Mouse (Mus musculus): Measurements from ENCODE around the gene Edem2.
"Not testable (repeated sequence)": the region's sequence is repeated elsewhere in the genome, so short reads cannot be mapped to it uniquely, and the experiment has no call there.

Edem2 gene

DNA sequence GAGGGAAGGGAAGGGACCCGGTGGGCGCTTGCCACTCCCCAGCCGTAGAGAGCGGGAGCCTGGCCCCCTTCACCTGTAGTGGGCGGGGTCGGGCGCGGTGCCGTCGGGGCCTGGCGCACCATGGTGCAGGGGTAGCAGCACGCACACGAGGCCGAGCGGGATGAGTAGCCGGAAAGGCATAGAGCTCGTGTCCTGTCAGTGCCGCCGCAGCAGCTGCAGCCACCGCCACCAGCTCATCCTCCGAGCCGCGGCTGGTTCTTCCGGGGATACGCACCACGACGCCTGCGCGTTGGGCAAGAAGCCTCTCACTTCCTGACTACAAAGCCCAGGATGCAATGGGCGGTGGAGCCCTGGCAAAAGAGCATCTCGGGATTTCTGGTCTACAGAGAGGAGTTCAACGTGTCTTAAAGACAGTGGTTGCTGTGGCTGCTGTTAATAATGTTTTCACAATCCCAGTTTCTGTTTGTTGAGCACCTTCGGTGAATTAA, at the start of gene Edem2:
Edem2 (minus strand) TSS at position 318 of the 488 bp plus-strand sequence.
- peak; percentile 92 to 94 for DNase-seq

DNA sequence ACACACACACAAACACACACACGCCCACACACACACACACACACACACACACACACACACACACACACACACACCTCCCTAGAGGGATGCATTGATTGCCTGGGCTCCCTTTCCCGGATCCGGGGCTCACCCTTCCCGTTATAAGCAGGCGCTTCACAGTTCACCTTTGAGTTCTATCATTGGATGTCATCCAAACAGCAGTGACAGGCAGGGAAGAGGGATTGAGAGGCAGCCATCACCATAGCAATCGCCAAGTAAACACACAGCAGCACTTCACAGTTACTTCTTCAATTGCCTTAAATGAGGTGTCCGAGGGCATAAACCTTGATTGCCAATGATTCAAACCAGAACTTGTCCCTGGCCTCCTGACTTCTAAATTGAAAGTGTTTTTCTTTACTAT, 49.8 kb upstream of the Edem2 start:
- DNase-seq: no peak

DNA sequence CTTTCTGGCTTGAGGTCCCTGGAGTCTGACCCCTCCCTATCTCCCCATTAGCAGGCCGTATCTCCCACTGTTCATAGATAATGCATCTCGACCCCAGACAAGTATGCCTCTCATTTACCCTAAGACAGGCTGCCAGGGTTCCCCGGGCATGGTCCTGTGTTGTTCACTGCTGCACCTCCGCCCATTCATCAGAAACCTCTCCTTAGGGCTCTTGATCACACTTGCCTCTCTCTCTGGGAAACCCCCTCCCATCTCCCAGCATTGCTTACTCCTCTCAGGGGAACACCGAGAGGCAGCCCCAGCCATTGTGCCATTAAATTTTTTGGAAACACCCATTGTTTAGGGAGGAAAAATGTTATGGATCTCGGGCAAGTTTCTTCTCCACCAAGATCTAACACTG, 48.7 kb upstream of the Edem2 start:
- no peak for DNase-seq

DNA sequence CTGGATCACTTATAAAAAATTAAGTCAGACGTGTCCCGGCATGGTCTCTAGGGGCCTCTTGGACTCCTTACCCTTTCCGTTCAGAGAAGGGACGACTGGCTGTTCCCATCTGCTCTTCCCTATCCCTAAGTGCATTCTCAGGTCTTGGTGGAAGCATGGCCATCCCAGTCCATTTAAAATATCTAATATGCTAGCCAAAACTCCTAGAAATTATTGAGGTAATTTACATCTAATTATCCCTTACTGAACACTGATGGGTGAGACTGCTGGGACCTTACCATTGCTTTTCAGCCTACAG, 48.4 kb upstream of the Edem2 start:
- no peak for DNase-seq

DNA sequence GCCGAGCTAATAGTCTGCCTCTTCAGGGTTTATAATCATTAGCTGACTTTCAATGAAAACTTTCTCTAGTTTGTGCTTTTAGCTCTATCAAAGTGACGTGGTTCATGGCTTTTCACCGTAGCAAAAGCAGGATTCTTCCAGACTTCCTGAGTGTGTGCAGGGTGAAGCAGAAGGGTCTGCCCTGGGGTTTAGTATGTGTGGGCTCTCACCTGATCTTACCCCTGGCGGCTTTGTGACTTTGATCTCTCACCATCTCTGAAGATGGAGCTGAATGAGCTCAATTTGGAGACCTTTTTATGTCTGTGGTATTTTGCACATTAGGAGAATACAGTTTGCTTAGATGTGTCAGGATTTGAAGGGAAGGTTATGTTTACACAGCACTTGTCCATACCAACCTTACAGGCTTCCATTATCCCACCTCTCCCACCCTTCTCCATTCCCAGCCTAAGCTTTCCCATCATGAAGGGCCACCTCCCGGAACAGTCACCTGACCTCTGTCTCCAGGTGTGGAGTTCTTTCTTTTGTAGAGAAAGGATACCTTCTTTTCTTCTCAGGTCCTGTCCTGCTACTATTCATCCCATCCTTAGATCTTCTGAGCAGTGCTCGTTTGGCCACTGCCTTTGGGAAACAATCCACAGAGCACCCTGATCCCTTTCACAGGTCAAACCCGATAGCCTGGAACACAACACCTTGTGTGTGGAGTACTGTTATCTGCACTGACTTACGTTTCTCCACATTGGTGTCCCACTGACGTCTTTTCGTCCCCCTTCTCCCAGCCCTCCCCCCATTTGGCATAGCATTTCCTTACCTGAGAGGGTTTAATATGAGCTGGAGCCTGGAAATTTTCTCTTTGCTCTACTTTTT, 47.8 kb upstream of the Edem2 start:
- no peak for DNase-seq

DNA sequence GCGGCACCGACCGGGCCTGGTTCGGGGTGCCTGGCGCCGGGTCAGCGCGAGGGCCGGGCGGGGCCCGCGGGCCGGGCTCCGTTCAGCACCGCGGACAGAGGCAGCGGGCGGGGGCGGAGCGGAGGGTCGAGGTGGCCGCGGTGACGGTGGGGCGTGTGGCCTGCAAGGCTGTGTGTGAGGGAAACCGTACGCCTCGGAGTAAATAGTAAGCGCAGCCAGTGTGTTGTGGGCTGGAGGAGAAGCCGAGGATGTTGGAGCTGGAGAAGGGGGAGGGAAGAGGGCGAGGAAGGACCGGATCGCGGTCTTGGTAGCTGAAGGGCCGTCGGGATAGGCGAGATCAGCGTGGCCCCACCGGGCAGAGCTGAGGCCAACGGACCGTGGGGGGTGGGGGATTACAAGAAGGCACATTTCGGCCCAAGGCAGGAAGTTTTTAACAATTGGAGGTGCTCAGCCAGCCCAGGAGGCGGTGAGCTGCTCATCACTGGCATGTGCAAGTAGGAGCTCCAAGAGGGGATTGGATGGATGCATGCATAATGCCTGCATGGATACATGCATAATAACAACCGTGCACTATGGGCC, 46.5 kb upstream of the Edem2 start:
- peak; percentile 44 to 71 for DNase-seq

DNA sequence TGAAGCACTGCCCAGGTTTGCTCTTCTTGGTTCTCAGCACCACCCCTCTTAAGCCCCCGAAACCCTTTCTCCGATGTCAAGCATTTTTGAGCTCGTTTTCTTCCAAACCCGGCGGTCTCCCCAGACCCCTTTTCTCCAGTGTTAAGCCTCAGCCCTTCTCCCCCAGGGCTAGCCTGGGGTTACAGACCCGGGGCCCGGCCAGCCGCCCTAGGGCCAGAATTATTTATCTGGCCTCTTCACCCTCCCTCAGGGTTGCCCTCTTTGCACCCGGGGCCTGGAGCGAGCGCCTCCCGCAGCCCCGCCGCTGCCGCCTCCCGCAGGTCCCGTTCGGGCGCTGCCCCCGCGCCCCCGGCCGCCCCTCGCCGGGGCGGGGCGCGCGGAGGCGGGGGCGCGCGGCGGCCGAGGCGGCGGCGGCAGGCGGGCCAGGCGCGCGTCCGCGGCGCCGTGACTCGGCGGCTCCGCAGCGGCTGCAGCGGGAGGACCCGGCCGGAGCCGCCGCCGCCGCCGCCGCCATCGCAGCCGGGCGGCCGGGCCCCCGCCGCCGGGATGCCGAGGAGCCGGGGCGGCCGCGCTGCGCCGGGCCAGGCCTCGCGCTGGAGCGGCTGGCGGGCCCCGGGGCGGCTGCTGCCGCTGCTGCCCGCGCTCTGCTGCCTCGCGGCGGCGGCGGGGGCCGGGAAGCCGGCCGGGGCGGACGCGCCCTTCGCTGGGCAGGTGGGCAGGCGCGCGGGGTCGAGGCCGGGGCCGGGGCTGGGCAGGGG, 45.8 kb upstream of the Edem2 start, which contains the start of gene Mmp24:
Mmp24 (plus strand) TSS at position 416 of the 758 bp plus-strand sequence.
- no peak for DNase-seq

DNA sequence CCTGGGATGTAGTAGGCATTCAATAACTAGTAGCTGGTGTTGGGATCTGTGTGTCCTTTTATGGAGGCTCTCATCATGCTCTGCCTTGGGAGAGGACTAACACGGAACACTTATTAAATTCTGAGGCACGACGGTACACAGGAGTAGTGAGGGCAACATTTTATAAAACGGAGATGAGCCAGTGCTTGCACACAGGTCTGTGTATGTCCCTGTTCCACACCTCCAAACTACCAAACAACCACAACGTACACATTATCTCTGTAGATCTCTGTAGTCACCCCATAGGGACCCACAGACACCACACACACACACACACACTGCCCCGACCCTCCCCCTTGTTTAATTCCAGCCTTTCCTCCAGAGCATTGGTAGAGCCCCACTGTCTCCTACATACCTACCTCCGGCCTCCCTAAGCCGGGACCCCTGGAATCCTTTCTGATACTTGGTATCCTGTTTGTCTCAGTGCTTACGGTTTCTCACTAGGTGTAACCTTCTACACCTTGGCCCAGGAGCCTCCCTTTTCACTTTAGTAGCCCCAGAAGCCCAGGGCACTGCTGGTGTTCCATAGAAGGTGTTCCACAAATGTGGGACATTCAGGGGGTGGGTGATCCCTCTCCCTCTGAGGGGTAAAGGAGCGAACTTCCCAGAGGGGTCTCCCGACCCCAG, 45.1 kb upstream of the Edem2 start:
- no peak for DNase-seq

DNA sequence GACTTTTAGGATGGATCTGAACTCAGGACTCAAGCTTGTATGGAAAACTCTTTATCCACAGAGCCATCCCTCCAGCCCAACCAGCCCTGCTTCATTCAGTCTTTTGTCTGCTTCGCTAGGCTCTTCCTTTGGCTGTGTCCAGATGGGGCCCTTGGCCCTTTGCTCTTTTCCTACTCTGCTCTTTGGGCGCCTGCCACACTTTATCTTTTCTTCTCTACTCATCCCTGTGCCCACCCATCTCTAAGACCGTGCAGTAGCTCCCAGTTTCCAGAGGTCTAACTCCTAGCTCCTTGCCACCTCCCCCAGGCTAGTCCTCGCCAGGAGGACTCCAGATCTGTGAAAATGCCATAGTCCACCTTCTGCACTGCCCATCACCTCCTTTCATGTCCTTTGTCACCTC, 44.4 kb upstream of the Edem2 start:
- no peak for DNase-seq

DNA sequence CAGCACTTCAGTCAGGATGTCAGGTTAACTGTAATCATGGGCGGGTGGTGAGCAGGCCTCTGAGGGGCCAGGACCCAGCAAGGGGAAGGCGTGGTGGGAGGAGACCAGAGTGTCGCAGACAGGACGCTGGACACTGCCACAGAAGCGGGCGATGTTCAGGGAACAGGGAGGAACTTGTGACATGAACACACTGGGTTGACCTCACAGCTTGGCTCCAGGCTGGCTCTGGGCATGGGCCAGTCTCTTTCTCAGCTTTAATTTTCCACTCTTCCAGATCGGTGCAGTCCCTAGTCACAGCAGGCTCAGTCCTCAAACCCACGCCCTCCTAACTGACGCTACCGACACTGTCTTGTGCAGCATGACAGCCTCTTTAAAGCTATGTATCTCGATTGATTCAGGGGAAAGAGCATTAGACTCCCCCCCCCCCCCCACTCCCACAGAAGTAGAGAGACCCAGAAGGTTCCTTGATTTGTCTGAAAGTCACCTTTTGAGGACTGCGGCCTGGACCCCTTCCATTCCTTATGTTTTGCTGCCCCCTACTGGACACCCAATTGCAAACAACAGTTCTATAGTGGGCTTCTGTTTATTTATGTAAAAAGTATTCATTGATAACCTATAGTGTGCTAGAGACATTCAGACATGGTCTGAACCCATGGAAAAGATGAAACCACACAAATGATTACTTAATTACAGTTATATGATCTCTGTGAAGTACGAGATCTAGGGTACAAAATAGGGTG, 35.6 kb upstream of the Edem2 start:
- DNase-seq: peak; percentile 53 to 81

DNA sequence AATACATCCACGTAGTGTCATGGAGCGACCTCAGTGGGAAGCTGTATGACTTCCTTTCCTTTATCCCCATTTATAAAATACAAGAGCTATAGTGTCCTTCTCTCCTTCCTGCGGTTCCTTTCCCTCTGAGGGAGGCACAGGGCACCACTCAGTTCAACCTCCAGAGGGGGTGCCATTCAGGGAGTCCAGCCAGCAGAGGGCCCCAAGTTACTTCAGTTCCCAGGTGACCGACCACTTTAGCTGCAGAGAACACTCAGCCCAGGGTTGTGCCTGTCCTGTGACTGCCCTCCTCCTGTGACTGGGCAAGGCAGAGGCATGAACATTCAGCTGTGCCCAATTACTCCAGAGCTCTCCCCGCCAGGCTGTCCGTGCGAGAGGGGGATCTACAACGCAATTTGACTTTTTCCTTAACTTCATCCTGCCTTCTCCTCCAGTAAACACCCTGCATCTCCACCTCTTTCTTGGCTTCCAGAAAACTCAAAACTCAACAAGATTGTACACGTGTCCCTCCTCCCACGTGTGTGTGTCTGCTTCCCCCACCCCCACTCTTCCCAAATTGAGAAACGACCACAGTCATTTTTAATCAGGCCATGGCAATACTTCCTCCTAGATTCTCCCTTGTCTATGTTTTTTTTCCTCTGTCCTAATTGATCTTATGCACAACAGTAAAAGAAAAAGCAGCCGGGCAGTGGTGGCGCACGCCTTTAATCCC, 27.7 kb upstream of the Edem2 start:
- DNase-seq: no peak

DNA sequence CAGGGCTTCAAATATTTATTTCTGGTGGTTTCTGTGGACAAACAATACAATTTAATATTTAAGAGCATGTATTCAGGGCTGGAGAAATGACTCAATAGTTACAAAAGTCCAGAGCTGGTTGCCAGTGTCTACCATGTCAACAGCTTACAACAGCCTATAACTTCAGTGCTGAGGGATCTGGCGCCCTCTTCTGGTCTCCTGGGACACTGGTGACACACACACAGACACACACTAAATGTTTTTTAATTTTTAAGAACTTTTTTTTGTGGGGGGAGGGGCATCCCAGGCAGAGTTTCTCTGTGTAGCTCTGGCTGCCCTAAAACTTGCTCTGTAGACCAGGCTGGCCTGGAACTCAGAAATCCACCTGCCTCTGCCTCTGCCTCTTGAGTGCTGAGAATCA, 26.5 kb upstream of the Edem2 start:
- DNase-seq: peak; percentile 64 to 79

DNA sequence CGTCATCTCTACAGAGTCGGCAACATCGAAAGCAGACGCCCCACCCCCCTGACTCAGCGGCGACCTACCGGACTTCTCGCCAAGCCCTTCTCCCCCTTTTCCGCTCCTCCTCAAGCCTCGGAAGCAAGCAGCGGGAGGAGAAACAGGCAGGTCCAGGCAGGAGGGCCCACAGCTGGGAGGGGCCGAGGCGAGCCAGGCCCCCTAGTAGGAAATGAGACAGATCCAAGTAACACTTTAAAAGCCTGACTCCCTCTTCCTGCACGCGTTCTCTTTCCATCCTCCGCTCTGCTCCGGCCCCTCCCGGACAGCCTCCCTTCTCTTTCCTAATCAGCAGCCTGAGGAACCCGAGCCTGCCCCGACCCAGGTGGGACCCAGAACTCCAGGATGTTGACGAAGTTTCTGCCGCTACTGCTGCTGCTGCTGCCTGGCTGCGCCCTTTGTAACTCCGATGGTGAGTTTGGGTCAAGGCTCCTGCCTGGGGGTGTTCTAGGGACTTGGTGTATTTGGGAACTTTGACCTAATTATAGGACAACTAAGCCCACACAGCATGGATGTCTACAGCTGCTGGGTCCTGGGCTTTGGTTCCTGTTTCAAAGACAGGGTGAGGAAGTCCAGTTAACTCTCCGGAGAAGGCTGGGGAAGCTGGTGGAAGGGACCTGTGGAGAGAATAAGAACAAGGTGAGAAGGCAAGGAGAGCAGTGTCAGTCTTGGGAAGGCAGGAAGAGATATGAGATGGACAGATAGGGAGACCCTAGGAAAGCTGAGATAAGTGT, 21.9 kb upstream of the Edem2 start, which contains the start of gene Procr:
Procr (plus strand) TSS at position 104 of the 773 bp plus-strand sequence.
- DNase-seq: peak; percentile 63 to 79

DNA sequence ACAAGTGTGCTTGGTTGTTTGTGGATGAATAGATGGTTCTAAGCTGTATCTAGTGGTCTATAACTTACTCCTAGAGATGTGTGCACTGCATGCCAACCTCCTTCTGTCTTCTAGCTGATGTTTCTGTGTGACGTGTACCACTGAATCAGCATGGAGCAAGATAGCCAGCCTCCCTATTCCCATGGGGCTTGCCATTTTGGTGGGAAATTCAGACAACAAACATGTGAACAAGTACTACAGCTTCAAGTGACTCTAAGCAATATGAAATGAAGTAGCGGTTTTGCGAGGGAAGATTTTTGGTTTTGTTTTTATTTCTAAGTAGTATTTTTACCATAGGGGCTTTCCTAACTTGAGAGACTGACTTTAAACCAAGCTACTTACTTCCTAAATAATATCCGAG, 20.1 kb upstream of the Edem2 start:
- DNase-seq: no peak

DNA sequence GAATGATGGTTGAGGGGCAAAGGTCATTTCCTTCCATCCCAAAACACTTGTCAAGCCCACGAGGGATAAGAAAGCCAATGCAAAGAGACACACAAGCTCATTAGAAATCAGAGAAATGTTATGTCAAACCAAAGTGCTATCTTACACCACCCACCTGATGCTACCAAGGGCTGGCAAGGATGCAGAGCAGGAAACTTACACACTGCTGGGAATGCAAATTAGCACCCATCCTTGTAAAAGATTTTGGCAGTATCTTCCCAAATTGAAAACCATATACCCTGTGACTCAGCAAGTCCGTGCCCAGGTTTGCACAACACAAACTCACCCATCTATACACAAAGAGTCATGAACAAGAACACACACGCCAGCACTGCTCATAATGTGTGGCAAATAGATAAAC, 16.2 kb upstream of the Edem2 start:
- DNase-seq: no peak

DNA sequence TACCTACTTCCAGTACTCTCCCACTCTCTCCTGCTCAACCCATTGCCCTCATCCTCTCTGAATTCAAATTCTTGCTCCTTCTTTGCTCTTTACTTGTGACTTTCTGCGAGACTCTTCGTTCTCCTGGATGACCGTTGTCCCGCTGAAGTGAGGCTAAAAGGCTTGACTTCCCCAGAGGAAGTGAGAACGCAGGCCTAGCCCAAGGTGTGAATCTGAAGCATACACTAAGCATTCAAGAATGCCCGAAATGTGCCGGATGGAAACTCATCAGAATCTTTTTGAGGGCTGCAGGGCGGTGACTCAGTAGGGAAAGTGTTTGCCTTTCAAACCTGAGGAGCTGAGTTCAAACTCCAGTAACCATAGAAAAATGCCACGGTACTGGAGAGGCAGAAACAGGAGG, 14.1 kb upstream of the Edem2 start:
- DNase-seq: no peak

DNA sequence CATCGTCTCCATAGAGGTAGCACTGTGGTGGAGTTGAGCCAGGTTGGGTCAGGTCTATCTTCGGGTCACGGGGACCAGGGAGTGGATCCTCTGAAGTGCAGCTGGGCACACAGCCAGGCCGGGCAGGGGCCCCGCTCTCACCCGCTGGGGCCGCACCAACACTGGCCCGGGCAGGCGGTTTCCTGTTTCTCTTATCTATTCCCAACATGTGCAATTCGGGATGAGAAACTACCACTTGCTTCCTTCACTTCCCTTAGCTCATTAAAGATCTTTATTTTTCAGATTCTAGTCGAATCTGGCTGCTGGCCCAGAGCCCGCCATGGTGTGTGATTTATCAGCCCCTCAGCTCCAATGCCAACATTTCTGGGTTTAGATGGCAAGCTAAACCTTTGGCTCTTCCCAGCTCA, 13.7 kb upstream of the Edem2 start:
- peak; percentile 70 to 78 for DNase-seq

DNA sequence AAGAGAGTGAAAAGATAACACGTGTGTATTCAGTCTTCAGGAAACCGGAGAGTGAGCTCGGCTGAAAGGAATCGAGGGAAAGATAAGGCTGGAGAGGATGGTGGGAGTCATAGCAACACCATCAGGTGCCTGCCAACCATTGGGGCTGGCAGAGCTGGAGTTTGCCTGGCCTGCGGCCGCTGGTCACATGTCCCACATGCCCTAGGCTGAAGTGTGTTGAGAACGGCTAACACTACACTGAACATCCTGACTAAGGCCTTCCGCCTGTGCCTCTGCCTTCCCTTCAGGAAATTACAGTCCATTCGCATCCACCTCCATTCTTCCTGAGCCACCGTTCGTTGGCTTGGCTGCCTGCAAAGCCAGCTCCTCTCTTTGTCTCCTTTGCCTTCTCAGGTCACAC, 12.9 kb upstream of the Edem2 start:
- peak in 1 of 2 experiments; percentile 39 for DNase-seq

DNA sequence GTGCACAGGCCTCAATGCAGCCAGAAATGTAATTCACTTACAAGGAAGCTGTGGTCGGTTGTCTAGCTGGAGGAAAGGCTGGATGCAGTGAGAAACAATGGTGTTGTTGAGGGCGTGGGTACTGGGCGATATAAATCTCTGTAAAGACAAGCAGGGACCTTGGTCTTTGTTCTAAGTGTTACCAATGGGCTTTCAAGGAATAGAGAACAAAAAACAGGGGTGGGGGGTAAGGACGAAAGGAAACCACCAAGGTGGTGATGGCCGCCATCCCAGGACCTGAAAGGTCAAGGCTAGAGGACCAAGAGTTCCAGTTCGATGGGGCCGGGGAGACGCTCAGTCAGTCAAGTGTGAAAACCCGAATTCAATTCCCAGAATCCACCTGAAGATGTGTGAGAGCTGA, 8.5 kb upstream of the Edem2 start:
- DNase-seq: no peak

DNA sequence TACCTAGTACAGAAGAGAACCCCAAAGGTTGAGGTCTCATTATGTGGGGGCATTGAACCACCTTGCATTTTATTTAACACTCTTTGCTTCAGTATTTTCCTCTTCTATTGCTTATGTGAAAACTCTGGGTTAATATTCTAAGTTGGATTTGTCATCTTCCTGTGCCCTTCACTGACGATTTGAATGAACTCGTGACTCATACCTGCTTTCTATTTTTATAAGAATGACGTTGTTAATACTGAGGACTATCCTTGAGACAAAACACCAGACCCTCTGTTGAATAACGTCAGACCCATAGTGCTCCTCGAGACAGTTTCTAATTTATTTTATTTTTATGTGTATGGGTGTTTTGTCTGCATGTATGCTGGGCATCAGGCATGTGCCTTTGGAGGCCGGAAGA, 7.7 kb upstream of the Edem2 start:
- DNase-seq: no peak

DNA sequence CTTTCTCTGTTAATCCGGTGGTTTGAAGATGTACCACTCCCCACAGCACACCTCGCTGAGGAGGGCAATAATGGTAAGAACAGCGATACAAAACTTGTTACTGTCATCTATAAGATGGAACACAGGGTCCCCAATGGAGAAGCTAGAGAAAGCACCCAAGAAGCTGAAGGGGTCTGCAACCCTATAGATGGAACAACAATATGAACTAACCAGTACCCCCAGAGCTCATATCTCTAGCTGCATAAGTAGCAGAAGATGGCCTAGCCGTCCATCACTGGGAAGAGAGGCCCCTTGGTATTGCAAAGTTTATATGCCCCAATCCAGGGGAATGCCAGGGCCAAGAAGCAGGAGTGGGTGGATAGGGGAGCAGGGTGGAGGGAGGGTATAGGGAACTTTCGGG, 6.5 kb upstream of the Edem2 start, which contains the start of gene Gm17581:
Gm17581 (minus strand) TSS at position 101 of the 400 bp plus-strand sequence.
- not testable (repeated sequence) for DNase-seq

Measured in kidney, postnatal 25 days (tissue).